Mouse (Mus musculus): ENCODE data around the gene Prdm12.

Prdm12 gene

GRCm38 (mm10) chr2:31639901-31640608, at the start of gene Prdm12:
Prdm12 (plus strand) TSS chr2:31640037.
- DNase-seq: no peak

DNA sequence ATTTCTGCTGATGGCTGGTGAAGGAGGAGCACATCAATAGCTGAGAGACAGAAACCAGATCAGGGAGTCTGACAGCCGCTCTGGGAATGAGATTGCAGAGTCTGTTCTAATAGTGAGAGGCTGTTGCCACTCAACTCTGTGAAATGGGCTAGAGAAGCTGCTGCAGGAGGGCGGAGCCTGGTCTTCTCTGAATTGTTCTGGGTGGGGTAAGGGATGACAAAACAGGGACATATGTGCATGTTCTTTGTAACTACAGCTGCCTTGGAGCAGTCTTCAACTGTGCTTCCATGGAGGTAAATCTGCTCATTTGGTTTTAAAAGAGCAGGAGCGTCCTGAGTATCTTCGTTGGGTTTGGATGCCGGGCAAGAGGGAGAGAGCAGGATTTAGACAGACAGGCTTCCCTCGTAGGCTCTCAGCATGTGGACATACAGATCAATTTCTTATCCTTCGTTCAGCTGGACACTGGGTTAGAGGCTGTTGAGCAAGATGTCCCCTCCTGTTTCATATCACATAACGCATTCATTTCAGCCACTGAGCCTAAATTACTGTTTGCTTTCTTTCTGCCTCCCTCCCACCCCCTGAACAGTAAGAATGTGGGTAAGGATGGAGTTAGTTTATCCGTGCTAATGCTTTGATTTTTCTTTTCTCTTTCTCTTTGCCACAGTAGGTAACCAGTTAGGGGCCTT, 47.9 kb upstream of the Prdm12 start:
- no peak for DNase-seq

- DNase-seq: no peak
Measured at GRCm38 (mm10) chr2:31607555-31607954, 32.3 kb upstream of the Prdm12 start.

- DNase-seq: no peak
Measured at GRCm38 (mm10) chr2:31609859-31610261, 30.0 kb upstream of the Prdm12 start.

DNA sequence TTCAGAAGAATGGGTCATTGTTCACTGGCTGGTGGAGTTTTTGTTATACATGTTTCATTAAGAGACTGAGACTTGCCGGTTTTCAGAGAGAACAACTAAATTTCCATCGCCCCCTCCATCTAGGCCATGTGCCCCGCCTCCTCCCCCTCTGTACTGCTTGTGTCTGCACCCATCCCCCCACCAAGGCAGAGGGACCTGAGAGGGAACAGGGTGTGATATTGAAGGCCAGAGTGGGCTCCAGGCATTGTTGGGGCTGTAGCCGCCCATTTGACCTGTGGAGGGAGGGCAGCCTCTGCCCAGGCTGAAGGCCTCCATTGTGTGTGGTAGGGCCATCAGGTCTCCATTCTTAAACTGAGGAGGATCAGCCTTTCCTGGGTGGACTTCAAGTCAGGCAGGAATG, 28.9 kb upstream of the Prdm12 start:
- no peak for DNase-seq

GRCm38 (mm10) chr2:31611400-31611799, 28.4 kb upstream of the Prdm12 start:
- DNase-seq: no peak

GRCm38 (mm10) chr2:31612627-31613026, 27.2 kb upstream of the Prdm12 start:
- DNase-seq: no peak

DNA sequence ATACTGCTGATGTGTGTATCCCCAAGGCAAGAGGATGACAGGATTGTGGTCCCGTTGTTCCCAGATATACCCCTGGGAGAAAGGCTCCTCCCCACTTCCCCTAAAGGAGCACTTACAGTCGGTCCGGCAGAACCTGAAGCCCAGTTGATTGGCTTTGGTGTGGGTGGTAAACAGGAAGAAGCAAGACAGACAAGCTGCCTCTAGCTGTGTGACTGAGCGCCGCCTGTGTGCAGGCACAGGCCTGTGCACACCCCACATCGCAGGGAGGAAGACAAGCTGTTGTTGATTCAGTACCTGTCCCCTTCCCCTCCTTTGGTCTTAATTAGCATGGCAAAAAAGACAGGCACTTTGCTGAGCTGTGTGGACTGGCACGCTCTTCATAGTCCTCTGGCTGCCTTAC, 26.1 kb upstream of the Prdm12 start:
- no peak for DNase-seq

DNA sequence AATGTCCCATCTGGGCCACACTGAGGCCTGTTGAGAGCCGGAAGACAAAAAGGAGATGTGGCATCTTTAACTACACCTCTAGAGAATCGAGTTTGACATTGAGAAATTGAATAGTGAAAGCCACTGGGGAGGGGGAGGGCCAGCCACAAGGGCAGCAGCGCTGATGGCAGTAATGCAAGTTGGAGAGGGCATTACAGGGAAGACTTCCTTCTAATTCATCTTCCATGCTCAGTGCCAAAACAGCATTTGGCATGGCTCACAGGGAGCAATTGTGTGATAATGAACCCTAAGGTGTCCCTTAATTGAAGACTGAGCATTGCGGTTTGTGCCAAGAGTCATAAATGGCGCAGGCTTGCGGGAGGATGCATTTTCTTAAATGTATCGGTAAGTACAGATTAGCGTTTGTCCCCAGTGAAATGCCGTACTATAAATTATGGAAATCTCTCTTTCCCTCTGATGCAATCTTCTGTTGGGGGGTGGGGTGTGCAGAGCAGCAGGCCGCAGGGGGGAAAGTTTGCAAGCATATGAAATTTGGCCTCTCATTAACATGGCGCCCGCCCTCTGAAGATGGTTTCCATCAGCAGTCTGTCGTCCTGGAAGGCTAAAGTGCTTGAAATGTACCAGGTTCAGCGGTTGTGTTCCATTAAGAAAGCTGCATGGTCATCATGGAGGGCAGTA, 21.2 kb upstream of the Prdm12 start:
- no peak for DNase-seq

- DNase-seq: no peak
Measured at GRCm38 (mm10) chr2:31619208-31619607, 20.6 kb upstream of the Prdm12 start.

- DNase-seq: no peak
Measured at GRCm38 (mm10) chr2:31633531-31633930, 6.3 kb upstream of the Prdm12 start.

DNA sequence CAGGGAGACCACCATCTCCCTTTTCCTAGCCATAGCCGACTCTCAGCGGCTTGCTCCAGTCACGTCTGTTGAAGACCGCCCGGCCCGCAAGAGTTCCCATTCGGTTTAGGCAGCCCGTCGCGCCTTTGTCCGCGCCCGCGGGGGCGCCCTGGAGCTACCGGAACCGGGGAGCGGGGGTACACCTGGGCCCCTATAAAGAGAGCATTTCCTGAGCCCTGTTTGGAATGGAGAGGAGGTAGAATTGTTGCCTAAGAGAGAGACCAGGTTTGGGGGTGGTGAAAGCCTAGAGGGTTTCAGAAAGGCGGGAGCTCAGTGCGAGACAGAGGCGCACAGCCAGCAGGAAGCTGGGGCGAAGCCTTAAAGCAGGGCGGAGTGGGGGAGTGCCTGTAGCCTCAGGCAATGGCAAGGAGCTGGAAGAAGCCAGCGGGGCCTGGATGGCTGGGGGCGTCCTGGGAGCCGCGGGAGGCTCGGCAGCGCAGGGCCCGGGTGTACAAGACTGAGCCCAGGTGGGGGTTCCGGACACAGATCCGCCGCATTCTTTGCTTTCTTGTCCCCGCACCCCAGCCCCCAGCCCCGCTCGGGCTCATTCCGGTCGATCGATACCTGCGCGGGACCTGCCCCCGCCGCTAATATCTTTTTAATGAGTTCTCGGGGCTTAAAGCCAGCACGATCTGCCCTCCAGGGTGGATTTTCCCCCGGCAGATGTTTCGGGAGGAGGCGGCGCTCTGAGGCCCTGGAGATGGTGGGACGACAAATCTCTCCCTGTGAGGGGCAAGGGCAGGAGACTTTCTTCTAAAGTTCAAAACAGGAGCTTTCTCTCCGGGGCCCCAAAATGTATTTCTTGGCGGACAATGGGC, 4.3 kb upstream of the Prdm12 start:
- no peak for DNase-seq

DNA sequence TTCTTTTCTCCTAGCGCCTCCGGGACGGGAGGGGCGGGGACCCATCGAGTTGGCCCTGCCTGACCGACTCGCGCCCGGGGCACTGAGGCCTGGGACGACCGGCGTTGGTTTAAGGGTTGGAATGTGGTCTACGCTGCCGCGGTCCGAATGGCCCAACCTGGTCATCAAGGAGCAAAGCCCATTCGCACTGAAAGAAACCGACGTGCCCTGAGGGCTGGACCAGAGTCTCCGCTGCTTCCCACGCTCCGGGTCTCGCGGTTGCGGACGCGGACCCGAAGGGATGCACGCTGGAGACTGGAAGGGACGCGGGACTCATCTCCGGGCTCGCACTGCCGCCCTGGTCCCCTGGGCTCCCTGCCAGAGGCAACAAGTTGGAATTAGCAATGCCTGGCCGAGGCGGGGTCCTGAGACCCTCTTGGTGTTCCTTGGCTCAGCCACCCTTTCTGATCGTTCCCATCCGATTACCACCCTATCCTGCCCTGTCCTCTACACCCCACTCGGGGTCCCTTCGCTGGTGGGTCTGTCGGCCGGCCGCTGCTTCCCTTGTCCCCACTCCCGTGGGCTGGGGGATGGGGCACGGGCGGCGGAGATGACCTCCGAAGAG, 3.6 kb upstream of the Prdm12 start:
- DNase-seq: no peak

- no peak for DNase-seq
Measured at GRCm38 (mm10) chr2:31636742-31637141, 3.1 kb upstream of the Prdm12 start.

DNA sequence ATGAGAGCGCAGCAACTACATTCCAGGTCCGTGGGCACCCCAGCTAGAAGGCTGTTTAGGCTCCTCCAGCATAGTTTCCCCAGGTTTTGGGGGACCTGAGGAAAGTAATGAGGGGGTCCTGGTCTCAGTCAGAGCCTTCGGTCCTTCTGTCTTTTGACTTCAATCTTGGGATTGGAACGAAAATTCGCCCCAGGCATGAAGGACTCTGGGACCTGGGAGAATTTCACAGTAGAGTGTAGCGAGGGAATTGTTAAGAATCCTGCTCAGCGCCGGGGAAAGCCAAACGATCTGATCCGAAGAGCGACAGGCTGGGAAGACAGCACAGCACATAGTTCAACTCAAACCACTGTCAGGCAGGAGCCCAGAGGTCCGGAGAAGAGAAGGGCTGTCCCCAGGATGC, 2.5 kb upstream of the Prdm12 start:
- no peak for DNase-seq

- peak; percentile 24 for DNase-seq
Measured at GRCm38 (mm10) chr2:31637807-31638206, 2.0 kb upstream of the Prdm12 start.

DNA sequence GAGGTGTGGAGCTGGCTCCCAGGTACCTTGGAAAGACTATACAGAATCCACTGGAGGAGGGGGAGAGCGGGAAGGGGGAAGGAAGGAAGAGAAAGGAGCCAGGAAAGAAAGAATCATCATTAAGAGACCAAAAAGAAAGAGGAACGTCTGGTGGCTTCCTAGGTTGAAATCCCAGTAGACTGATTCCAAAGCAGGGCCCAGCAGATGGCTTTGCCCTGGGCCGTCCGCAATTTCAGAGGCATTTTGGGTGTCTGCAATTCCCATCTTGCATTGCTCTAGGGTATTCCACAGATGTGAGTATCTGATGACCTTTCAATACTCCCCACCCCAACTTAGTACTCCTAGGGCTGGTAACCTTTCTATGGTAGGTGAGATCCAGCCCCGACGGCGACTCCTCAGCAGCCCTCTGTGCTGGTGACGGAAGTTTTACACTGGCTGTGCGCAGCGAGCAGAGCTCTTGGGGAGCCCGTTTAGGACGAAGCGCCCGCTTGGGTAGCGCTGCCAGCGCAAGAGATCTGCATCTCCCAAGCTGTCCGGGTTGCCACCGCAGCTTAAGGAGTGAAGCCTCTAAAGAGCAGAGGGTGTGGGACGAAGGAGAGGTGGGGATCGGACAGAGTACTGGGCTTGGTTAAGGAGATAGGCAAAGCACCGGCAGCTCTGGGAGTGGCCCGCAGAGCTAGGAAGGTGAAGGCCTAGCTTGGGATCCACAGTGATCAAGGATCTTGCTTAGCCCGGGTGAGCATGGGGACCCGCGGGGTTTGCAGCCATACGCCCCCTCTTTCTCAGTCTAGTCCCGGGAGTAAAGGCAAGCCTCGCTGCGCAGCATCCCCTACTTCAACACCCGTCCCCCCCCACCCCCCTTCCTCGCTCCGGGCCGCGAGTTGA, 1.0 kb upstream of the Prdm12 start:
- no peak for DNase-seq

GRCm38 (mm10) chr2:31639466-31639760, 424 bp upstream of the Prdm12 start:
- DNase-seq: no peak

GRCm38 (mm10) chr2:31640609-31641507, 1.0 kb downstream of the Prdm12 start:
- no peak for DNase-seq

DNA sequence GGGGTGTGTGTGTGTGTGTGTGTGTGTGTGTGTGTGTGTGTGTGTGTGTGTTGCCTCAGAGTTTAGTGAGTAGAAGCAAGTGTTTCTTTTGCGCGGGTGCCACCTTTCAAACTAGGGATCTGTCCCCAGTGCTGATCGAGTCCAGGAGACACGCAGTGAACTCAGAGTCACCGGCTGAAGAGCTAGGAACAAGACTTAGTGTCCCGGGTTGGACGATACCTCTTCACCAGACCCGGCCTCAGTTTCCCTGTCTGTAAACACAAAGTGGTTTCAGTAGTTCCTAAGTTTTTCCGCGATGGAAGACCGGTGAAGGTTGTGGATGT, 1.6 kb downstream of the Prdm12 start:
- no peak for DNase-seq

- no peak for DNase-seq
Measured at GRCm38 (mm10) chr2:31641929-31642328, 2.1 kb downstream of the Prdm12 start.
